Mouse (Mus musculus) spleen, postnatal 10 days (tissue): ENCODE results near the gene Crim1.

Experiments
- DNase-seq, 2 experiments: peaks; one replicate each; pipeline ENCODE4 v3.0.0; 2021 to 2022; ENCODE audit warnings: low spot score in 2 of 2

Crim1 gene

DNA sequence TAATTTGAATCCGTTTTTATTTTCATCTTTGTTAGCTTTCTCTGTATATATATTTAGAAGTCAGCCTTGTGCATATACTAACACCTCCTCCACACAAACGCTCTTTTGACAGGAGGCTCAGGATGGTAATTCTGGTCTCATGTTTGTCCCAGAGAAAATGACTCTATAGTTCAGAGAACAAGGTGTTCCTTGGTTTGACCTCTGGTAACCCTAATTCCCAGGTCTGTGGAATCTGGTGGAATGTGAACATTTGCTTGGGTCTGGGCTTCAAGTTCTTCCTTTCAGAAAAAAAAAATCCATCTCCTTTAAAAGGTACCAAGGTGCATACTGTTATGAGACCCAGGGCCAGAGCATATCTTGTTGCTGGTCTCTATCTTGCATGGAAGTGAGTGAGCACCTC is 9.6 kb downstream of the Crim1 start:
- no peak for DNase-seq

DNA sequence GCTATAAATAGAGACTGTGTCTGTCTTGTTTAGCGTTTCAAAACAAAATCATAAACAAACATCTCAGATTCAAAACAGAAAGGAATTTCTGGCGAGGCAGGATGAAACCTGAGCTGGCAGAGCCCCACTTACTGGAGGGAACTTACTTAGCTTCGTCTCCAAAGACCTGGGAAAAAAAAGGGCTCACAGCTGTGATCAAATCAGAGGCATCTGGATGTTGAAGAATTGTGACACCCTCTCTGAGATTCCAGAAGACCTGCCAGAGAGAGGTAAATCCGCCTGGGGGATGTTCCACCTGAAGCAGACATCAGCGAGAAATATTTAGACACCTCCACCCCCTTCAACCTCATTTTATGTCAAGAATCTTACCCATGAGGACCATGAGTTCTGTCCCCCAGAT is 11.8 kb downstream of the Crim1 start:
- no peak for DNase-seq

DNA sequence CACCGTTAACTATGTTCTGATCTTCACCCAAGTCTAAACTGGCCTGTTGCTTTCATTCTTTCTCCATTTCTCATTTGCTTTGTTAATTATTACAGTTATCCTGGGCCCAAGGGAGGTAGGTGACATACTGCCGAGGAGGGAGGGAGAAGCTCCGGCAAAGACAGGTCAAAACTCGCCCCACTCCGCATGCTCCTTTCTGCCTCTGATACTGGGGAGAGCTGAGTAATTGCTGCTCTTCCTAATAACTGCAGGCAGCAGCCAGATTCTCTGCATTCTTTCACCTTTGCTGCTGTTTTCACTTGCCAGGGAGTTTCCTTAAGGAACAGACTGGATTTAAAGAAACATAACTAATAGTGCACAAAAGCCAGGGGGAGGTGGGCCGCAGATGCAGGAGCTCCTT is 13.1 kb downstream of the Crim1 start:
- no peak for DNase-seq

DNA sequence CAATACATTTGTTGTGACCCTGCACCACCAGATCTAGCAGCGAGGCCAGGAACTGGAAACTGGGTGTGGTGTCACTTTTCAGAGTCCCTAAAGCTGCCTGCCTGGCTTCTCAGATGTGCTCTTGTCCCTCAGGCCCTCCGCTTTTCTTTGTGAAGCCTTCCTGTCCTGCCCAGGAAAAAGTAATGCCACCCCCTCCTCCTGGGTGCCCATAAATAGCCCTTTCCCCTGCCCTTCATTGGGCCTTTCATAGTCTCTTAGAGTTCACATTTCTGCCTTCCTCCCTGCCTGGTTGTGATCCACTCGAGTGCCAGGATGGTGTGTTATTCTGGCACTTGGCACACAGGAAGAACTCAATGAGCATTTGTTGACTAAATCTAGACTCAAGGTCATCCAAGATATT is 16.5 kb downstream of the Crim1 start:
- DNase-seq: no peak

DNA sequence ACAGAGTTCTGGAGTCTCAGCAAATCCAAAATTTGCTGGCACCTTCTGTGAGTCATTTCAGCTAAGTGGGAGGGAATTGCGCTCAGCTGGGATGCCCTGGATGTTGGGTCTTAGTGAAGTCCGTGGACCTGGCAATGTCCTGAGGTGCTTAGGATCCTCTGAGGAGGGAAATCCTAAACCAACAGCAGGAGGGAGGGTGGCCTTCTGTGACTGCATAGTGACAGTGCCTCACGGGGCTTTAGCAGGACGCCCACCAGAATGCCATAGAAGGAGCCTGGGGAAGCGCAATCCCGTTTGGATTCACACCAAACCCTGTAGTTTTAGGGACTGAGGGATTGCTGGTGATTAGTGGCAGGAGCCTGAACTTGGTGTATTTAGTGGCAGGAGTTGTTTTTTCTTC is 17.4 kb downstream of the Crim1 start:
- no peak for DNase-seq

DNA sequence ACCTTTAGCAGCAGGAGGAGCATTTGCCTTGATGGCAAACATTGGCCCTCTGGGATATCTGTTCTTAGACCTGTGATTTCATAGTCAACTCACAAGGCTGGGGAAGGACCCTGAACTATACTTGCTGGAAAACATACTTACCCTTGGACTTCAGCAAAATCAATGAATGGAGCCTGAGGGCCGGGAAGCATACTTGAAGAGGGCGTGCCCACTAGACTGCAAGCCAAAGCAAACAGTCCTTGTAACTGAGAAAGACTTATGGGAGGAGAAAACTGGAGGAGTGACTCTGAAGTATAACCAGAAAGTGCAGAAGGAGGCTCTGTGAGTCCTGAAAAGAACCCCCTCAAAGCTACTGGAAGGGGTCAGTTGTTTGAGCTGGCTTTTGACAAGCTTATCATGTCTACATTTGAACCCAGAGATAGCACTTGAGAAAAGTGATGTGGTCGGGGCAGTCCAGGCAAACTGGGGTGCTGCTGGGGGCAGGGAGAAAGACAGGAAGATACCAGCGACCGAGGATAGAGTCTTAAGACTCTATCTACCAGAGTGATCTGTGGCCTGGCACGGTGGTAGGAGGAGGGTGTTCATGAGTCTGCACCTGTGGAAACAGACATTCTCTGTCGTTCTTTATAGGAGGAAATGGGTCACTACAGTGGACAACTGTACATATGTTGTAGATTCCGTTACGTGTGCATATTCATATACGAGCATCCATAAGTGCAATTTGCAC is 18.6 kb downstream of the Crim1 start:
- DNase-seq: no peak

DNA sequence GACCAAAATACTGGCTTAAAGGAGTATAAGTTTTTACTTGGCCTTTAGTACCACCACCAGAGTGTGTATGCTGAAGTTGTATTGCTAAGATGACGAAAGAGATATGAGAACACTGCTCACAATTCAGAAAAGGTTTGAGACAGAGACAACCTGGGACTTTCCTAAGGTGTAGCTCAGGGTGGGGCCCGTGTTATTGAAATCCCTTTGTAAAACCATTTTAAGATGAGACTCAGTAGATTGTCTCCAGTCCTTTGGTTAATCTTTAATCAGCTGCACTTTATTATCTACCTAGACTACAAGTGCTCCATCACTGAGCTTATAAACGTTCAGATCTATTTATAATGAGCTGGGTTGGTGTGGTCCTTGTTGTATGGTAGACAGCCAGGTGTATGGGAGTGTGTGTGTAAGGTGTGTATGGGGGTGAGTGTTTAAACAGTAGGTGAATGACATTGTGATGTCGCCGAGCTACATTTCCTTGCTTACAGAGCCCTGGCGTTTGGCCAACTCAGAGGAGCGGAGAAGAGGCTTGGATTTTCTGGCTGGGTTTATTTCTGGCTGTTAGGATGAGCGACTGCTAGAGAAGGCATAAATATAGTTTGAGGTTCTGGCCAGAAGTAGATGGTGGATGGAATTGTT is 21.1 kb downstream of the Crim1 start:
- DNase-seq: no peak

DNA sequence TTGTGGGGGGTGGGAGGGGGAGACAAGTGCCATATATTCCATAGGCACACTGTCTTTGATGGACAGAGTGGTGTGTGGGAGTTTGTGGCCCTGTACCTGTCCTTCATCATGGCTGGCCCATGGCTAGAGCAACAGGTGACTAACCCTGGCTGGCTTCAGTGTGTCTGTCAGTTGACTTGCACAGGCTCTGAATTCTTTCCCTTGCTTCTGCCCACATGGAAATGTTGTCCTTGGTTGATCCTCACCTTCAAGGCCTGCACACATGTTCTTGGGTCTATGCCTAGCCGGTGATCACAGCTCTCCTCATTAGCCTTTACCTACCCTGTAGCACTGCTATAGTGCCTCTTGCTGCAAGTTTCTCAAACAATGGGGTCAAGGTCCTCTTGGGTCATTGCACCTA is 21.8 kb downstream of the Crim1 start:
- DNase-seq: no peak

DNA sequence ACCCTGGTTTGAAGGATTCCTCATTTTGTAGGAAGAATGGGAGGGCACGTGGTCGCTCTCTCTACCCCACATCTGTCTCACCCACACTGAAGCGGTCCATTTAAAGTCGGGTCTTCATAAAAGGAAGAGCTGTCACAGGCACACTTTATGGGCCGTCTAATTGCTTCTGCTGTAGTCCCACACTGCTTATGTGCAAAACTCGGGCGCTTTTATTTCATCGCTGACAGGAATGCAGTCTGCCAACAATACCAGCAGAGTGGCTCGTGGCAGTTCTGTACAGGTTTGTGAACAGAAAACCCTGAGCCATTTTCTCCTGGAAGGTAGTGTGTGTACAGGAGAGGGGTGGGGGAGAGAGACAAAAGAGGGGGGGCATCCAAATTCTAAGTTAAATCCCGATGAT is 23.9 kb downstream of the Crim1 start:
- DNase-seq: no peak

DNA sequence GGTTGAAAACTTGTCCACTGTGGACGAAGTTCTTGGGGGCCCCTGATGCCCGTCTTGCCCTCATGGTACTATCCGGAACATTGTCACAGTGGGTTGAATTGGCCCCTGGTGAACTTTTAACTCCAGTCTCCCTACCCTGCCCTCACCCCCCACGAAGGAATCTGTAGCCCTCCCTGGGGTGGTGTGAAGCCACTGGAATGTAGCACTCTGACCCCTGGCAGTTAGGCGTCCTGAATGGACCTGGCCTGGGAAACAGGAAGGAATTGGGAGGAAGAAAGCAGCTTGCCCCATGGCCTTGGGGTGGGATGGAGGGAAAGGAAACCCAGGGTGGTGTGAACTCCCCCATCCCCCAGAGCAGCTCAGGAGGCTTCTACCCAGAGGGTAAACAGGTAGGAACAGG is 25.5 kb downstream of the Crim1 start:
- DNase-seq: no peak

DNA sequence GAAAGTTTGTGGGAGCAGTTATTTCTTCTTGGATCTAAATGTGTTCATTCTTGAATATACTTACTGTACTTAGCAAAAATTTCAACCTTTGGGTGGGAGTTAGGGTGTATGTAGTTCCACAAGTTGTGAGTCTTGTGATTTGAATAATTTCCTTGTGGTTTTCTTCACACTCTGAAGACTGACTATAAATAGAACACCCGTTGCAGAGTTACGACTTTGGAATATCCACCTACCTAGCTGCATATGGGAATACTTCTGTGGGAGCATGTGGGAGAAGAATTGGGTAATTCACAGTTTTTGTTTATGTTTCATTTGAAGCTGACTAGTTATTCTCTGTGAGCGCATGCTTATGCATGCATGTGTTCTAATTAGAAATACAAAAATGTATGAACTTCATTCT is 27.2 kb downstream of the Crim1 start:
- DNase-seq: no peak

DNA sequence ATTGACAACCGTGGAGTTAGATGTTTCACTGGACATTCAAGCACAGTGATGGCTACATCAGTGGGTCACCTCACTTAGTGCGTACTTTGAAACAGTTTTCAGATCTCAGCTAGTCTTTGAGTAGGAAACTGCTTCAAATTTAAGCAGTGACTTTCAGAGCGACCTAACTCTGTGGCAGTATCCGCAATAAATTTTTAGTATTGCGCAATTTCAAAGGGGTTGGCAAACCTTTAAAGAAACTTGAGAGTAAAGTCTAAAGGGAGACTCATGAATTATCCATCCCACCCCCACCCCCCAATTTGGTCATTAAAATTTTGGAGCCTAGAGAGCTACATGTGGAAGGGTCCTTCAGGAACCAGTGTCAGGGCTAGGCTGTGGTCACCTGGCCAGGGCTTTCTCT is 31.5 kb downstream of the Crim1 start:
- no peak for DNase-seq

DNA sequence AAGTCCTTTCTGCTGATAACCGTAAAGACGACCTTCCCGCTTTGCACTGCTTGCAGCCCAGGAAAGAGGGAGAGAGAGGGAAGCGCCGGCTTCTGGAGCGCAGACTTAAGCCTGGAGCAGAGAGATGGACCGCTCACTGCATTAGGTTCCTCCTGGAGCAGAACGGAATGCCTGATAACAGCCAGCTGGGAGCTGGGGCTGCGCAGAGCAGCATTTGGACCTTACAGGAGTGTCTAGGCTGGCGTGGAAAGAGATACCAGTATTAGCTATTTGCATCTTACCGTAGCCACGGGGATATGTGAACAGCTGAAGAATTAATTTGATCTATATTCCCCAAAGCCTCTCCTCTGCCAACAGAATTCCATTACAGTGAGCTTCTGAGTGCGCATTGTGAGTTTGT is 32.7 kb downstream of the Crim1 start:
- DNase-seq: no peak

DNA sequence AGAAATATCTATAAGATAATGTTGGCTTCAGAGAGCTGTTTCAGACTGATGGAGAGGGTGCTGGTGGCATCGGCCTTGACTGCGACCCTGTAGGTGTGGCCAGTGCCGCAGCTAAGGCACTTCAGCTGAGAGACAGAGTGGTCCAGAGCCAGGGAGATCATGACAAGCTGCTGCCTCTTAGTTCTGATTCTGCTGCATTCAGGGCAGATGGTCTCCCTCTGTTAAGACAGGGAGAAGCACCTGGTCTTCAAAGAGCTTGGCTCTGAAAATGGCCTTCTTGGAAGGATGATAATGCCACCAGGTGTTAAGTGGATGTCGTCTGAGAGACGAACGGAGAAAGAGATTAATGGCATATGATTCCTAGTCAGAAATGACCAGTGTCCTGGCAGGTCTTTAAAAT is 33.8 kb downstream of the Crim1 start:
- DNase-seq: no peak

DNA sequence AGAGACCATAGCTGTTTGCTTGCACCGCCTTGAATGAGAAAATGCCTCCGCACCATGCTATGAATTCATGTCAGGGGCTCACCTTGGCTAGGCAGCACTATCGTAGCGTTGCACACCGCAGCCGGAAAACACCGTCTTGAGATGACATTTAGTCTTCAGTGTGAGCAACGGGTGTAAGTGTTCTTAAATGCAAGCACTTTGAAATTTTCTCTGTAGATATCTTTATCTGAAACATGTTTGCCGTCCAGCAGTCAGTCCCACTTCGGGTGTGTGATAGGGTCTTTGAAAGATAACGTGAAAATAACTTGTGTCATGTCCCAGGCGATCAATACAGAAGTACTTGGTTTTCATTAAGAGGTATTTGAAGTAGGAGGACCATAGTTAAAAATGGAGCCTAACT is 36.1 kb downstream of the Crim1 start:
- DNase-seq: no peak

DNA sequence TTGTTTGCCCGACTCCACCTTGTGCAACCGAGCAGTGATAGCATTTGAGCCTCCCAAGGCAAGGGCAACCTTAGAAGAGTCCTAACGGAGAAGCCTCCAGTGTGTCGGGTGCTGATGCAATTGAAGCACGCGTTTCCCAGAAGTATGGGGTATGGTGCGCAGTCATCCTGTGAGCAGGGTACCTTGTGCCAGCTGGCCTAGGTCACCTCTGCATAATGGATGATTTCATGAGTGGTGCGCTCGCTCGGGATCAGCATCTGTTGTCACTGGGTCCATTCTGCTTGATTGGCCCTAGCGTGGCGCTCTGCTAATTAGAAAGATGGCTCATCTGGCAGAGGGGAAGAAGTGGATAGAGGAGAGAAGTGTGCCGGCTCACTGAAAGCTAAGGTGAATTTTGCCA is 37.9 kb downstream of the Crim1 start:
- DNase-seq: no peak

DNA sequence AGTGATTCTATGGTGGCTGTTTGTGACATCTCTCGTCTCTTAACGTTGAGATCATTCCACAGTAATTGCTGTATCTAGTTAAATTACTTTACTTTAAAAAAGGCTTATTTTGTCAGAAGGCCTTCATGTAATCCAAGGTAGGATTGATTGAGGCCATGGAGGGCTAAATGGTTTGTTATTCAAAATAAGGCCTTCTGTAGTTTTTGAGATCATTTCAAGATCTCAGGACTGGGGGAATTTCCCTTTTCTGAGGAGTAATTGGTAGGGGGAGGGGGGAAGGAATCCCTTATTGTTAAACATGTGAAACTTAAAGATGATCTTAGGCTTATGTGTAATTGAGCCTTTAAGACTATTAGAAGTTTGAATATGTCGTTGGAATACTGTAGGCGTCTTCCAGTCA is 40.1 kb downstream of the Crim1 start:
- DNase-seq: no peak

DNA sequence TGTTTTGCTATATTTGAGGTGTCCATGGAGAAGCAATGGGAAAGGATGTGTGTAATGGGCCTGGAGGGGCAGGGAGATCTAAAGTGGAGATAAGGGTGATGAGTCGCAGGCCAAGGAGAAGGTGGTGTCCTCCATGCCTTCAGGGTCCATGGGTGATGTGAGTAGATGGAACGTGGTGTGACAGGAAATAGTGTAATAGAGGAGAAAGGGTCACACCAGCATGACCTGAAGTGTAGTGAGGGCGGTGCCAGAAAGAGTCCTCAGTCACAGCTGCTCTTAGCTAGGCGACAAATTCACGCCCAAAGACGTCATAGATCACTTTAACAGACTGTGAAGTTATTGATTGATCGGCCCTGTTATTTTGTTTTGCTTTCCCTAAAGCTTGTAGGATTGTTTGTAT is 41.2 kb downstream of the Crim1 start:
- DNase-seq: no peak

DNA sequence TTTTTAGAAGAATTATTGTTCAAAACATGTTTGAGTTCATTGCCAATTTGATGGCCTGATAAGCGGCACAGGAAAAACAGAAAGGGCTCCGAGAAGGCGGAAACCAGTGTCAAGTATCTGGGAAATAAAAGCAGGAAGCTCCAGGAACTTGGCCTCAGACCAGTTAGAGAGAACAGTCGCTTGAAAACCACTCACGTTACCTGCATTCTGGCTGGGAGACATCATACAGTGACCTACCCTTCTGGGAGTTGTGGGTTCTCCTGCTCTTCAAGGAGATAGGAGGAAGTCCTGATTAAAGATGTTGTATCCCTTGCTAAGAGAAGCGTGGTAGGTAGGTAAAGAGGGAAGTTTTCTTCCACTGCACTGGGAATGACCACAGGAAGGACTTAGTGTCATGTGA is 44.7 kb downstream of the Crim1 start:
- no peak for DNase-seq

DNA sequence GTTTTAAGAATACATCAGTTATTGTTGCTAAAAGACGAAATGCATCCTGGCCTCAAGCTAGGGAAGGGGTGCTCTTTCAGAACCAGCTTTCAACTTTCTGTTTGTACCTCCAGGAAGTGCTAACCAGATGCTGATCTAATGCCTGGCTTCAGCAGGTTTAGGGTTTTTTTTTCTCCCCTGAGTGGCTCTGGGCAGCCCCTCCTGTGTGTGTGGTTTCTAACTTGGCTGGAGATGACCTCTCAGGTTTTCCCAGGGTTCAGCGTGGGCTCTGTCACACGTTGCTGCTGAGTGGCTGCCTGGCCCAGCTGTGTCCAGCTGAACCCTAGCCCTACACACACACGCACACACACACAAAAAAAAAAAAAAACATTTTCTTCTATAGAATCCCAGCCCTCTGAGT is 45.4 kb downstream of the Crim1 start:
- no peak for DNase-seq

DNA sequence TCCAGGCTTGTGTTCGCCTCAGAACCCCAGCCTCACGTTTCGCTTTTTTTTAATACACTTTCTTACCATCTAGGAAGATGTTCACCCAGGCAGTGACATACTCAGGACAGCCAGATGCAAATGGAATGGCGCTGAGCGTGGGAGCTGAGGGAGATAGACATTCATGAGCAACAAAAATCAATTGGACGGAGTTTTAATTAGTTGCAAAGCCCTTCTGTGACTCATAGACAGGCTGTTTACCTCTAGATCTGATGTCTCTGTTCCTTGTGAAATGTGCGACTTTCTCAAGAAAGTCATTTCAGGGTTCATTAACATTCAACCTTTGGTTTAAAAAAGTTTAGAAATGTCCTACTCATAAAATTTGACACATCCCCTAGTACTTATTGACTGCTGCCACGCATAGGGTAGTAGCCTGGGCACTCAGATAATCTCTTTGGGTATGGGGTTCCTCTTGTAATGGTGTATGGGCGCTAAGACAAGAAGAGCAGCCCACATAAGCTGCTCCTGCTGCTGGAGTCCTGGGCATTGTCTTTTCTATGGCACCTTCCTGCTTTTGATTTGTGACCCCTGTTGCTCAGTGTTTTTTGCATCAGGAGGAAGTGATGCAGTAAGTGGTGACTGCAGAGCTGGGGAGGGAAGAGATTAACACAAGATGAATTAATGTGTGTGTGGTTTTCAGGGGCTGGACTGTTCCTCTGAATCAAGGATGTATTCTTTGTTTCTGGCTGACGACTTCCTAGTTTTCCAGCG is 46.8 kb downstream of the Crim1 start:
- no peak for DNase-seq

DNA sequence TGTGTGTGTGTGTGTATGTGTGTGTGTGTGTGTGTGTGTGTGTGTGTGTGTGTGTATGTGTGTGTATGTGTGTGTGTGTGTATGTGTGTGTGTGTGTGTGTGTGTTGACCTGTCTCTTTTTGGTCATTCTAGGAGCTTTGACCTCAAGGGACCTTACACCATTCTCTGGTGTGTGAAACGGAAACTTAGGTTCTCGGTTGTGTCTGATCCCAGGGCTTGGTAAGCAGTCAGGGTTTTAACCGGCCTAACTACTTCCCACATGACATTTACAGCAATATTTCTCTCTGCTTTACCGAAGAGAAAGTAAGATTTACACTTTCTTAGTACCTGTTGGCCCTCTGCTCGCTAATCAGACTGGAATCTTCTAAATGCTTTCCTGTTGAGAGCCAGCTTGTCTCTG is 48.1 kb downstream of the Crim1 start:
- DNase-seq: no peak

DNA sequence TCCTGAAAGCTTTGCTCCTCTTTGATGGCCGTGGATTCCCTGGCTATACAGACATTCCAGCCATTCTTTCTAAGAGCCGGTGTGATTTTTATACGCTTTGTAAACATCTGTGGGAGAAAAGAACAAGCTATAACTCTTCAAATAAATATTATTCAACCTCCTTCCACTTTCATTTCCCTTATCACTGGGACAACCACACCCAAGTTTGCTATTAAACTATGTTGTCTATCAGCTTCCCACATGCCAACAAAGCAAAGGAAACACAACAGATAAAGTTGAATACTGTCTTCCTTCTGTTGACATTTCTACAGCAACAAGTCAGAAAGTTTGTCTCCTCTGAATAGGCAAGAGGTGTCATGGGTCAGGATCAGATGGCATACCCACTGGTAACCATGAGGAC is 48.9 kb downstream of the Crim1 start:
- DNase-seq: no peak
